Mouse (Mus musculus) hindbrain, embryonic 13.5 days (tissue): Measurements from ENCODE around the gene Edem2. TPM values are rescaled to one million over a fixed set of nuclear protein-coding genes. Genes with fewer than 3 reads are reported as not detected.

Experiments
- ATAC-seq: fragments of 200-750 bp; cut with Nextera tagmentation; 2 replicates; pipeline ENCODE4 v1.8.0; 2017; ENCODE audit warnings: moderate TSS enrichment; ENCODE audit not compliant: low FRiP score
- H3K27ac ChIP-seq: fragments of 300-500 bp; sonication (generic); 2 replicates; pipeline ENCODE4 v1.5.1; 2015; ENCODE audit warnings: inconsistent platforms, mild to moderate bottlenecking, moderate library complexity
- H3K27me3 ChIP-seq: fragments of 300-500 bp; sonication (generic); 2 replicates; pipeline ENCODE4 v1.6.1; 2015; ENCODE audit warnings: mild to moderate bottlenecking, inconsistent platforms
- H3K36me3 ChIP-seq: fragments of 300-500 bp; sonication (generic); 2 replicates; pipeline ENCODE4 v1.6.1; 2015; ENCODE audit warnings: mild to moderate bottlenecking, inconsistent platforms
- H3K4me1 ChIP-seq: fragments of 300-500 bp; sonication (generic); replicated peaks from 2 replicates; pipeline ENCODE4 v1.6.1; 2015; ENCODE audit warnings: inconsistent platforms
- H3K4me2 ChIP-seq: fragments of 300-500 bp; sonication (generic); 2 replicates; pipeline ENCODE4 v1.6.1; 2015; ENCODE audit warnings: inconsistent platforms, mild to moderate bottlenecking, moderate library complexity
- H3K4me3 ChIP-seq: fragments of 300-500 bp; sonication (generic); 2 replicates; pipeline ENCODE4 v1.5.1; 2015; ENCODE audit warnings: mild to moderate bottlenecking, inconsistent platforms
- H3K9ac ChIP-seq: fragments of 300-500 bp; sonication (generic); 2 replicates; pipeline ENCODE4 v1.6.1; 2015; ENCODE audit warnings: mild to moderate bottlenecking, inconsistent platforms
- H3K9me3 ChIP-seq: fragments of 300-500 bp; sonication (generic); 2 replicates; pipeline ENCODE4 v1.6.1; 2016; ENCODE audit warnings: inconsistent platforms
- WGBS: fragments of 180-500 bp; shearing (Covaris S2); methylation state at CpG from one replicate; pipeline ENCODE4 v1.1.7; 2015; 5-methylcytosine and 5-hydroxymethylcytosine counted together
- polyA plus RNA-seq: library from polyadenylated mRNA; unstranded; fragments of >200 nt; fragmentation: Nextera tagmentation; extraction: Ambion mirVana; gene quantifications from 2 replicates; pipeline ENCODE4 v1.2.1, GENCODE M21; 2015

Gene Edem2
- polyA plus RNA-seq, 1 experiment from 2014 or later, result 45.3 TPM

- Histone ChIP-seq H3K36me3 (no peaks in the 10 kb centered on the region), H3K27ac (no peak overlapping the region), H3K4me1 (peaks cover 8% of the 10 kb centered on the region; the same call in 1 of the 2 replicates), H3K4me3 (no peak overlapping the region), H3K27me3 (no peaks in the 10 kb centered on the region), H3K9me3 (no peaks in the 10 kb centered on the region), H3K4me2 (no peak overlapping the region), H3K9ac (no peak overlapping the region)
- 71% methylated on average over 8 of the region's 8 CpGs for WGBS
- ATAC-seq, result no peak
These were observed 48.1 kb downstream of the Edem2 start for GRCm38 (mm10) chr2:155681194-155681593.

GRCm38 (mm10) chr2:155680591-155680990 lies 48.7 kb downstream of the Edem2 start:
- Histone ChIP-seq H3K9me3 (no peaks in the 10 kb centered on the region), H3K27me3 (no peaks in the 10 kb centered on the region), H3K27ac (no peak overlapping the region), H3K9ac (no peak overlapping the region), H3K36me3 (no peaks in the 10 kb centered on the region), H3K4me1 (peaks cover 7% of the 10 kb centered on the region; the same call in 1 of the 2 replicates), H3K4me3 (no peak overlapping the region), H3K4me2 (no peak overlapping the region)
- WGBS, result 75% methylated on average over 5 of the region's 5 CpGs
- ATAC-seq, result no peak

- ATAC-seq, result no peak
- H3K36me3 ChIP-seq, result no peaks in the 10 kb centered on the region
- no peak overlapping the region for H3K4me3 ChIP-seq
- H3K9ac ChIP-seq, result no peak overlapping the region
- H3K27me3 ChIP-seq, result no peaks in the 10 kb centered on the region
- H3K9me3 ChIP-seq, result no peaks in the 10 kb centered on the region
- no peak overlapping the region for H3K4me2 ChIP-seq
- H3K4me1 ChIP-seq, result peaks cover 6% of the 10 kb centered on the region; the same call in 1 of the 2 replicates
- 93% methylated on average over 4 of the region's 4 CpGs for WGBS
- H3K27ac ChIP-seq, result no peak overlapping the region
These were observed 49.6 kb downstream of the Edem2 start for GRCm38 (mm10) chr2:155679586-155680110.

- Histone ChIP-seq H3K27me3 (no peaks in the 10 kb centered on the region), H3K4me3 (no peak overlapping the region), H3K36me3 (peaks cover 25% of the 10 kb centered on the region), H3K4me1 (peaks cover 3% of the 10 kb centered on the region; the same call in 1 of the 2 replicates), H3K4me2 (no peak overlapping the region), H3K9ac (no peak overlapping the region), H3K9me3 (no peaks in the 10 kb centered on the region), H3K27ac (no peak overlapping the region)
- ATAC-seq, result no peak
- 75% methylated on average over 4 of the region's 4 CpGs for WGBS
These were observed 54.2 kb downstream of the Edem2 start for GRCm38 (mm10) chr2:155675118-155675517.

GRCm38 (mm10) chr2:155673546-155673945 lies 55.7 kb downstream of the Edem2 start:
- Histone ChIP-seq H3K4me1 (no peaks in the 10 kb centered on the region), H3K27ac (no peak overlapping the region), H3K9ac (no peak overlapping the region), H3K4me2 (no peak overlapping the region), H3K27me3 (no peaks in the 10 kb centered on the region), H3K9me3 (no peaks in the 10 kb centered on the region), H3K4me3 (no peak overlapping the region), H3K36me3 (peaks cover 27% of the 10 kb centered on the region)
- 28% methylated on average over 2 of the region's 2 CpGs for WGBS
- ATAC-seq, result no peak

- Histone ChIP-seq H3K4me3 (no peak overlapping the region), H3K9ac (no peak overlapping the region), H3K4me2 (no peak overlapping the region), H3K4me1 (no peaks in the 10 kb centered on the region), H3K27ac (no peak overlapping the region), H3K27me3 (no peaks in the 10 kb centered on the region), H3K9me3 (no peaks in the 10 kb centered on the region), H3K36me3 (peaks cover 48% of the 10 kb centered on the region)
- WGBS, result 84% methylated on average over 4 of the region's 4 CpGs
- no peak for ATAC-seq
These were observed 58.0 kb downstream of the Edem2 start for GRCm38 (mm10) chr2:155671236-155671635.

- no peaks in the 10 kb centered on the region for H3K4me1 ChIP-seq
- no peak overlapping the region for H3K4me3 ChIP-seq
- no peaks in the 10 kb centered on the region for H3K9me3 ChIP-seq
- no peak overlapping the region for H3K27ac ChIP-seq
- H3K36me3 ChIP-seq, result peaks cover 75% of the 10 kb centered on the region
- H3K9ac ChIP-seq, result no peak overlapping the region
- no peaks in the 10 kb centered on the region for H3K27me3 ChIP-seq
- H3K4me2 ChIP-seq, result no peak overlapping the region
- WGBS, result 89% methylated on average over 4 of the region's 4 CpGs
- ATAC-seq, result no peak
These were observed 60.8 kb downstream of the Edem2 start for GRCm38 (mm10) chr2:155668461-155668860.

- ATAC-seq, result no peak
- Histone ChIP-seq H3K9ac (no peak overlapping the region), H3K4me2 (no peak overlapping the region), H3K4me1 (no peaks in the 10 kb centered on the region), H3K36me3 (peaks cover 81% of the 10 kb centered on the region), H3K27ac (no peak overlapping the region), H3K9me3 (no peaks in the 10 kb centered on the region), H3K27me3 (no peaks in the 10 kb centered on the region), H3K4me3 (no peak overlapping the region)
- WGBS, result 94% methylated on average over 8 of the region's 8 CpGs
These were observed 61.4 kb downstream of the Edem2 start for GRCm38 (mm10) chr2:155667881-155668280.

GRCm38 (mm10) chr2:155663910-155664460 lies 65.3 kb downstream of the Edem2 start:
- Histone ChIP-seq H3K4me1 (no peaks in the 10 kb centered on the region), H3K4me2 (no peak overlapping the region), H3K27ac (no peak overlapping the region), H3K9ac (no peak overlapping the region), H3K27me3 (no peaks in the 10 kb centered on the region), H3K4me3 (no peak overlapping the region), H3K9me3 (no peaks in the 10 kb centered on the region), H3K36me3 (peaks cover 85% of the 10 kb centered on the region)
- no peak for ATAC-seq
- WGBS, result 82% methylated on average over 6 of the region's 6 CpGs

- H3K9ac ChIP-seq, result no peak overlapping the region
- peaks cover 88% of the 10 kb centered on the region for H3K36me3 ChIP-seq
- H3K9me3 ChIP-seq, result no peaks in the 10 kb centered on the region
- WGBS, result 30% methylated on average over 5 of the region's 5 CpGs
- no peak overlapping the region; the same call in 1 of the 2 replicates for H3K27ac ChIP-seq
- no peak overlapping the region for H3K4me3 ChIP-seq
- ATAC-seq, result no peak
- H3K27me3 ChIP-seq, result no peaks in the 10 kb centered on the region
- no peak overlapping the region for H3K4me2 ChIP-seq
- H3K4me1 ChIP-seq, result no peaks in the 10 kb centered on the region
These were observed 66.2 kb downstream of the Edem2 start for GRCm38 (mm10) chr2:155663097-155663496.

GRCm38 (mm10) chr2:155662390-155662789 lies 66.9 kb downstream of the Edem2 start:
- Histone ChIP-seq H3K4me2 (no peak overlapping the region), H3K9me3 (no peaks in the 10 kb centered on the region), H3K9ac (no peak overlapping the region), H3K4me1 (no peaks in the 10 kb centered on the region), H3K36me3 (peaks cover 89% of the 10 kb centered on the region), H3K4me3 (no peak overlapping the region), H3K27ac (no peak overlapping the region), H3K27me3 (no peaks in the 10 kb centered on the region)
- WGBS, result 81% methylated on average over 5 of the region's 5 CpGs
- ATAC-seq, result no peak

GRCm38 (mm10) chr2:155655759-155656372 lies 73.4 kb downstream of the Edem2 start:
- Histone ChIP-seq H3K9ac (no peak overlapping the region), H3K4me1 (0 out of 2 replicates have a peak, but pooled peaks cover 2% of the 10 kb centered on the region), H3K4me2 (no peak overlapping the region), H3K4me3 (no peak overlapping the region), H3K27ac (no peak overlapping the region; the same call in 1 of the 2 replicates), H3K27me3 (no peaks in the 10 kb centered on the region), H3K9me3 (no peaks in the 10 kb centered on the region), H3K36me3 (peaks cover 84% of the 10 kb centered on the region)
- WGBS, result 46% methylated on average over 6 of the region's 6 CpGs
- no peak for ATAC-seq

- H3K4me3 ChIP-seq, result no peak overlapping the region
These were observed 76.7 kb downstream of the Edem2 start for GRCm38 (mm10) chr2:155652618-155653017.

More at GRCm38 (mm10) chr2:155652618-155653017, 76.7 kb downstream of the Edem2 start:
- no peak for ATAC-seq
- Histone ChIP-seq H3K27me3 (no peaks in the 10 kb centered on the region), H3K27ac (no peak overlapping the region), H3K9me3 (no peaks in the 10 kb centered on the region), H3K9ac (no peak overlapping the region), H3K4me1 (0 out of 2 replicates have a peak, but pooled peaks cover 2% of the 10 kb centered on the region), H3K36me3 (peaks cover 92% of the 10 kb centered on the region), H3K4me2 (no peak overlapping the region)
- 96% methylated on average over 5 of the region's 5 CpGs for WGBS
